Mouse (Mus musculus): ENCODE measurements around the gene Tamm41. TPM values are rescaled to one million over a fixed set of nuclear protein-coding genes. Genes with fewer than 3 reads are reported as not detected.

Gene Tamm41
- polyA plus RNA-seq (2015; fragmentation: Nextera tagmentation; extraction: Ambion mirVana), result 25.7 and 26.7 TPM in 2 replicates

GRCm38 (mm10) chr6:115037103-115038094 lies at the start of gene Tamm41:
Gene Tamm41, minus strand, starts transcription at chr6:115037876.

GRCm38 (mm10) chr6:114969213-114970120 lies 68.2 kb downstream of the Tamm41 start, which contains the start of gene Vgll4:
Gene Vgll4, minus strand, starts transcription at chr6:114969994.

Other genes with a start within 250 kb of the Tamm41 start
- gene Vgll4, start 67.9 kb downstream of the Tamm41 start, polyA plus RNA-seq (2015; fragmentation: Nextera tagmentation; extraction: Ambion mirVana), result 40.1 and 46.3 TPM in 2 replicates
- gene Syn2, start 97.0 kb upstream of the Tamm41 start, polyA plus RNA-seq (2015; fragmentation: Nextera tagmentation; extraction: Ambion mirVana), result 3.5 and 4.4 TPM in 2 replicates
- not detected in 2 replicates for gene Gm17482, start 189.5 kb upstream of the Tamm41 start, polyA plus RNA-seq (2015; fragmentation: Nextera tagmentation; extraction: Ambion mirVana)
- gene Timp4, start 214.3 kb upstream of the Tamm41 start, polyA plus RNA-seq (2015; fragmentation: Nextera tagmentation; extraction: Ambion mirVana), result 3.9 and 5.4 TPM in 2 replicates